Mouse (Mus musculus) midbrain, embryonic 15.5 days (tissue): ENCODE measurements around the gene 1700001J03Rik. TPM values are rescaled to one million over a fixed set of nuclear protein-coding genes. Genes with fewer than 3 reads are reported as not detected.
"Not testable (repeated sequence)": the region's sequence is repeated elsewhere in the genome, so short reads cannot be mapped to it uniquely, and the experiment has no call there.

Experiments used
- ATAC-seq: fragments of 200-750 bp; cut with Nextera tagmentation; replicated peaks from 2 replicates; pipeline ENCODE4 v1.8.0; 2017; ENCODE audit warnings: moderate TSS enrichment
- H3K27ac ChIP-seq: fragments of 300-500 bp; sonication (generic); 2 replicates; pipeline ENCODE4 v1.5.1; 2015; ENCODE audit warnings: mild to moderate bottlenecking, inconsistent platforms
- H3K27me3 ChIP-seq: fragments of 300-500 bp; sonication (generic); replicated peaks from 2 replicates; pipeline ENCODE4 v1.6.1; 2015; ENCODE audit warnings: inconsistent platforms
- H3K36me3 ChIP-seq: fragments of 300-500 bp; sonication (generic); replicated peaks from 2 replicates; pipeline ENCODE4 v1.6.1; 2015; ENCODE audit warnings: inconsistent platforms
- H3K4me1 ChIP-seq: fragments of 300-500 bp; sonication (generic); 2 replicates; pipeline ENCODE4 v1.6.1; 2015; ENCODE audit warnings: inconsistent platforms
- H3K4me2 ChIP-seq: fragments of 300-500 bp; sonication (generic); 2 replicates; pipeline ENCODE4 v1.6.1; 2015; ENCODE audit warnings: inconsistent platforms, mild to moderate bottlenecking, moderate library complexity
- H3K4me3 ChIP-seq: fragments of 300-500 bp; sonication (generic); 2 replicates; pipeline ENCODE4 v1.5.1; 2015; ENCODE audit warnings: mild to moderate bottlenecking, inconsistent platforms
- H3K9ac ChIP-seq: fragments of 300-500 bp; sonication (generic); 2 replicates; pipeline ENCODE4 v1.6.1; 2015; ENCODE audit warnings: mild to moderate bottlenecking, inconsistent platforms
- H3K9me3 ChIP-seq: fragments of 300-500 bp; sonication (generic); 2 replicates; pipeline ENCODE4 v1.6.1; 2016; ENCODE audit warnings: inconsistent platforms
- WGBS: fragments of 180-500 bp; shearing (Covaris S2); methylation state at CpG from one replicate; pipeline ENCODE4 v1.1.7; 2015; ENCODE audit warnings: mixed read lengths; 5-methylcytosine and 5-hydroxymethylcytosine counted together
- polyA plus RNA-seq: library from polyadenylated mRNA; unstranded; fragments of >200 nt; fragmentation: Nextera tagmentation; extraction: Ambion mirVana; gene quantifications from 2 replicates; pipeline ENCODE4 v1.2.1, GENCODE M21; 2015

The 1700001J03Rik gene
- 0.41 TPM in 1 of 2 replicates, not detected in the other for polyA plus RNA-seq

DNA sequence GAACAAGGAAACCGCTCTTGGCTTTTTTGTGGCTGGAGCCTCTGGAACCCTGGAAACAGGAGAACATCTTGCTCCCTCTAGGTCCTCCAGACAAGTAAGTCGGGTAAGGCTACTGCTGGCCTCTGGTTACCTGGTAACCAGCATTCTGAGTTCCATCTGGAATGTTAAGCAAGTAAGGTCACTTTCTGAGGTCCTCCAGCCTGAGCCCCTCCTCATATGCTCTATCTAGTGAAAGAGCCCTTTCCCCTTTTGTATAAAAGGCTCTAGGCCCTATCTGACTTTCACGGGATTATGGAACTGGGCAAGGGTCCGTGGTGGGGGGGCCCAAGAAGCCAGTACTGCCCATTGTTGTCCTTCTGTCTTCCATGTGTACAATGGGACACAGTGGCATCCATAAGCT is at the start of gene 1700001J03Rik:
TSS of gene 1700001J03Rik (minus strand) at position 101 of the 400 bp plus-strand sequence.
- not testable (repeated sequence) for ATAC-seq, H3K9me3 ChIP-seq, H3K27me3 ChIP-seq, H3K27ac ChIP-seq, H3K9ac ChIP-seq, H3K36me3 ChIP-seq, H3K4me2 ChIP-seq, H3K4me3 ChIP-seq, H3K4me1 ChIP-seq
- 78% methylated on average over 4 of the region's 4 CpGs for WGBS

DNA sequence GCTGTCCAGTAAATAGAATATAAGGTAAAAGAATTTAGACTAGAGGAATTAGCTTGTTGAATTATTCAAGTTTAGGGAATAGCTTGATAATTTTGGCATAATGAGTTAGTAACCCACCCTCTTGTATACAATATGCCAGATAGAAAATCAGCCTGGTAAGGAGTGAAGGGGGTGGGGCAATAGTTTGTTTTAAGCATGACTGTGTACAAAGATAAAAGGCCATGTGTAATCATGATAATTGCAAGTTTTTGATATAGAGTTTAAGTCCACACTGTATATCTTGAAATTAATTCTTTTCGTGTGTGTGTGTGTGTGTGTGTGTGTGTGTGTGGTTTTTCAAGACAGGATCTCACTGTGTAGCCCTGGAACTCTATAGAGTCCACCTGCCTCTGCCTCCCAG is 49.2 kb upstream of the 1700001J03Rik start:
- ATAC-seq = no peak
- H3K27ac ChIP-seq = no peak overlapping the region
- peaks cover 33% of the 10 kb centered on the region for H3K4me1 ChIP-seq
- H3K9me3 ChIP-seq = no peaks in the 10 kb centered on the region
- 82% methylated on average over 1 of the region's 1 CpGs for WGBS
- no peak overlapping the region; the same call in 1 of the 2 replicates for H3K4me2 ChIP-seq
- no peak overlapping the region for H3K4me3 ChIP-seq
- no peaks in the 10 kb centered on the region for H3K36me3 ChIP-seq
- H3K9ac ChIP-seq = no peak overlapping the region
- H3K27me3 ChIP-seq = no peaks in the 10 kb centered on the region

DNA sequence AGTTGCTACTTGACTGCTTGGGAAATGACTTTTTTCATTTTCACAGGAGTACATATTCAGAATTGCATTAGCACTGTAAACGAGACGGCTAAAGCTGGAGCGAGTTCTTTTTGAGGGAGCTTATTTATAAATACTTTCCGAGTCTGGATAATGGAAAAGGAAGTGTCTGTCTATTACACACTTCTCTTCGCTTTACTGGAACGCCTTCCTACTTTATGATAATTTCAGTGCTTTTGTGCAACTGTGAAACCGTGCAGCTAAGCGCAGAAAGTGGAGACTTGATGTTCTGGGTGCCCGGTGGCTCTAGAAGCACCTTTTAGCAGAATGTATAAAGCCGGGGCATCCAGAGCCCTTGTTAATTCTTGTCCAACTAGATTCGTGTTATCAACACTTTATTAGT is 47.7 kb upstream of the 1700001J03Rik start:
- Histone ChIP-seq H3K9ac (peak overlapping the region; percentile 79), H3K36me3 (no peaks in the 10 kb centered on the region), H3K4me2 (peak overlapping the region; percentile 65), H3K4me3 (peak overlapping the region; percentile 91), H3K4me1 (peaks cover 33% of the 10 kb centered on the region), H3K9me3 (no peaks in the 10 kb centered on the region), H3K27ac (no peak overlapping the region), H3K27me3 (no peaks in the 10 kb centered on the region)
- 61% methylated on average over 11 of the region's 11 CpGs for WGBS
- ATAC-seq = no peak

DNA sequence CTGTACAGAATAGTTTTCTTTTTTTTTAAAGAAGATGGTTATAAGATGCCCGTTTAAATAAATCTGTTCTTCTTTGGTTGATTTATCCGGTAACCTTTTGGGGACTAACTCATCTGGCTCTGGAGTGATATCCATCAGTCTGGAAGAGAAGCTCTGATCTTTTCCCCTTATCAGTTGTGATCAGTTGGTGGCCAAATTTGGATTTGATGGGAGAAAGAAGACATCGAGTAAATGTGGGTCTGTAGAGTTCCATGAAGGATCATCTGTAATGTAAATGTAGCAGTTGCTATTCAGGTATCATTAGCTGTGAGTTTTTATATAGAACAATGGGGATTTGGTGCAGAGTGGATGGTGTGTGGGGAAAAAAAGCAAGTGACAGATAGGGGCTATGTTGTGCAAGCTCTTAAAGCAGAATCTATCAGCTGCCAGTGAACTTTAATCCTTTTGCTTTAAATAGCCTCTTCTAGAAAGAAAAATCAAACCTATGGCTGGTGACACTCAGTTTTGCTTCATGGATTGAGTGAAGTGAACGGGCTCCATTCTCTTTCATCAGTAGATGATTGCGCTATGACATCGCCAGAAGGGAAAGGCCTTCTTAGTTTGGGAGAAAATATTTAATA is 47.1 kb upstream of the 1700001J03Rik start:
- H3K4me3 ChIP-seq = peak overlapping the region; percentile 91
- peak overlapping the region; percentile 79 for H3K9ac ChIP-seq
- no peak for ATAC-seq
- H3K4me2 ChIP-seq = peak overlapping the region; percentile 65
- peak overlapping the region; percentile 24; the same call in 1 of the 2 replicates for H3K27ac ChIP-seq
- no peaks in the 10 kb centered on the region for H3K9me3 ChIP-seq
- 25% methylated on average over 6 of the region's 6 CpGs for WGBS
- no peaks in the 10 kb centered on the region for H3K36me3 ChIP-seq
- peaks cover 32% of the 10 kb centered on the region for H3K4me1 ChIP-seq
- H3K27me3 ChIP-seq = no peaks in the 10 kb centered on the region

DNA sequence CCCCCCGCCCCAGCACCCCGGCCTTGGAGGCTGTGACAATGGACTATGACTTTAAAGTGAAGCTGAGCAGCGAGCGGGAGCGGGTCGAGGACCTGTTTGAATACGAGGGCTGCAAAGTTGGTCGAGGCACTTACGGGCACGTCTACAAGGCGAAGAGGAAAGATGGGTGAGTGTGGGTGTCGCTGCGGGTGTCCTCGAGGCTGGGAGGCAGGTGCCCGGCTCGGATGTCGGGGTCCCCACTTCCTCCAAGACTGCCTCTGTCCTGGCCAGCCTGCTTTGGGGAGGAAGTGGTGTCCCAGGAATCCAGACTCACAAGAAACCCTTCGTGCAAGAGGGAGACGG is 46.5 kb upstream of the 1700001J03Rik start:
- ATAC-seq = peak; percentile 24; the same call in 1 of the 2 replicates
- peak overlapping the region; percentile 65 for H3K4me2 ChIP-seq

DNA sequence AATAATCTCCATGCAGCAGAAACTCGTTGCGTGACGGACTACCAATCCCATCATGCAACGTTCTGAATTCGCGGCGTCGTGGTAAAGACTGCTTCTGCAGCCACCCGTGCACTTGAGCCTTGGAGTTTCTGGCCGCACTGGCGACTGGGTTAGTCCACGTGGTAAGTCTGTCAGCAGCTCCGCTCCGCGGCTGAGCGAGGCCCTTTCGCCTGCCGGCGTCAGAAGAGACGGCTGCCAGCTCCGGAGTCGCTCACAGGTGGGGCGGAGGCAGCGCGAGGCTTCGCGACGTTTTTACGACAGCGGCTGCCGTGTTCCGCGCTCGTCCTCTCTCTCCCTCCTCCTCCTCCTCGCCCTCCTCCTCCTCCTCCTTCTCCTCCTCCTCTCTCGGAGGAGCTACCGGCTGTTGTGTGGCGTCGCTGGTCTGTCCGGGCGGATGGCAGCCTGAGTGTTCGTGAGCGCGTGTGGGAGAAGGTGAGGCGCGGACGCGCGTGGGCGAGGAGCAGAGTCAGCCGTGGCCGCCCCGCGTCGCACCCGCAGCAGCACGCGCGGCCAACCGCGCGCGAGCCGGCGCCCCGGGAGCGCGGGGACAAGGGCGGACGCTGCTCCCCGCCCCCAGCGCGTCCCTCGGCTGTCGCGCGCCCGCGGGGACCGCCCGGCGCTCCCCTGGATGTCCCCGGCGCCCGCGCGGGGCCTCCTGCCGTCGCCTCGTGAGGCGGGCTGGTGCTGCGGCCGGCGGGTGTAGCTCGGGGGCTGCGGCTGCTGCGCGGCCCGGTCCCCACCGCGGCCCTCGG is 46.0 kb upstream of the 1700001J03Rik start, which contains the start of gene Cdk8:
TSS of gene Cdk8 (plus strand) at position 367 of the 791 bp plus-strand sequence.
- Histone ChIP-seq H3K9ac (peak within 1 kb of the TSS; percentile 79), H3K4me1 (peaks cover 30% of the 10 kb centered on the region), H3K27ac (peak within 1 kb of the TSS; percentile 96), H3K4me2 (peak within 1 kb of the TSS; percentile 65), H3K9me3 (no peaks in the 10 kb centered on the region), H3K4me3 (peak within 1 kb of the TSS; percentile 91), H3K36me3 (no peaks in the 10 kb centered on the region), H3K27me3 (no peaks in the 10 kb centered on the region)
- under 1% methylated on average over 81 of the region's 102 CpGs for WGBS
- ATAC-seq = peak; percentile 94

More for the DNA sequence above, 46.5 kb upstream of the 1700001J03Rik start:
- Histone ChIP-seq H3K27ac (peak overlapping the region; percentile 96), H3K9ac (peak overlapping the region; percentile 79), H3K9me3 (no peaks in the 10 kb centered on the region), H3K4me3 (peak overlapping the region; percentile 91), H3K36me3 (no peaks in the 10 kb centered on the region), H3K4me1 (peaks cover 30% of the 10 kb centered on the region), H3K27me3 (no peaks in the 10 kb centered on the region)
- WGBS = 0% methylated on average over 19 of the region's 19 CpGs

DNA sequence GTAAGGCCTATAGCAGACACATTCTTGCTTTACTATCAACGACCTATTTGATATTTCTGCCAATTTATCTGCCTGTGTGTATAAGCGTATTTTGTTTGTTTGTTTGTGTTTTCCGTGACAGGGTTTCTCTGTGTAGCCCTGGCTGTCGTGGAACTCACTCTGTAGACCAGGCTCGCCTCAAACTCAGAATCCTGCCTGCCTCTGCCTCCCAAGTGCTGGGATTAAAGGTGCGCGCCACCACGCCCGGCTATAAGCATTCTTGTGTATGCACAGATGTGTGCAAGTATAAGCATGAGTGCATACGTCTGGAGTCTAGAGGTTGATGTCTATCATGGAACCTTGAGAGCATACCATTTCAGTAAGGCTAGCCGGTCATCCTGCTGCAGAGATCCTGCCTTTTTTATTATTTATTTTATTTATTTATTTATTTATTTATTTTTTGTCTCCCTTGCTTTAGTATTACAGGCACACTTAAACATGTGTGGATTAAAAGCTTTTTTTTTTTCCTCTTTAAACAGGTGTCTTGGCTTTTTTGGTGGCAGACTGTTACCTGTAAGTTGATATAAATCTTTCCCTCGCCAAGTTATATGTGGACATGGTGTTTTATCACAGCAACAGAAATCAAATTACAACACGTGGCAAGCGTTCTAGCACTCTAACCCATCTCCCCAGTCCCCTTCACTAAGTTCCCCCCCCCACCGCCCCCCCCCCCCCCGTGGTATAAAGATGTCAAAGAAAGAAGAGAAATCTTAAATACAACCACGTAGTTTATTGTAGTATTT is 45.0 kb upstream of the 1700001J03Rik start:
- Histone ChIP-seq H3K4me2 (peak overlapping the region; percentile 65), H3K9me3 (no peaks in the 10 kb centered on the region), H3K36me3 (no peaks in the 10 kb centered on the region), H3K4me1 (peaks cover 30% of the 10 kb centered on the region), H3K4me3 (peak overlapping the region; percentile 91), H3K9ac (peak overlapping the region; percentile 79), H3K27ac (peak overlapping the region; percentile 96), H3K27me3 (no peaks in the 10 kb centered on the region)
- ATAC-seq = peak; percentile 12
- WGBS = 58% methylated on average over 17 of the region's 17 CpGs

DNA sequence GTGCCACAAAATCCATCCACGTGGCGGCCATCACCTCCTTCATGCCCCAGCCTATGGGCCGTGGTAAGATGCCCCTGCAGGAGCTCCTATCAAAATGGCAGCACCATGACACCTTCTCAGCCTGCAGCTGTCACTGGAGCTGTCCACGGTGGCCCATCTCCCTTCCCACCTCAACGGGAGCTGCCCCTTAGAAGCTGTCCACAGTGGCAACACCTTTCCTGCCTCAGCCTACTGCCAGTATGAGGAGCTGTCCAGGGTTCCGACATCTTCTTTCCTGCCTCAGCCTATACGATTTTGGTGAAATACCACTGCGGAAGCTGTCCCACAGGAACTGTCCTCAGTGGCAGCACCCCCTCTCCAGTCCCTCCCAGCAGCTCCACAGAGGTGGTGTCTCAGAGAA is 42.4 kb upstream of the 1700001J03Rik start:
- 90% methylated on average over 8 of the region's 8 CpGs for WGBS
- Histone ChIP-seq H3K9ac (no peak overlapping the region), H3K4me1 (peaks cover 12% of the 10 kb centered on the region), H3K9me3 (no peaks in the 10 kb centered on the region), H3K27ac (no peak overlapping the region), H3K36me3 (no peaks in the 10 kb centered on the region), H3K4me3 (no peak overlapping the region), H3K4me2 (no peak overlapping the region), H3K27me3 (no peaks in the 10 kb centered on the region)
- ATAC-seq = no peak

DNA sequence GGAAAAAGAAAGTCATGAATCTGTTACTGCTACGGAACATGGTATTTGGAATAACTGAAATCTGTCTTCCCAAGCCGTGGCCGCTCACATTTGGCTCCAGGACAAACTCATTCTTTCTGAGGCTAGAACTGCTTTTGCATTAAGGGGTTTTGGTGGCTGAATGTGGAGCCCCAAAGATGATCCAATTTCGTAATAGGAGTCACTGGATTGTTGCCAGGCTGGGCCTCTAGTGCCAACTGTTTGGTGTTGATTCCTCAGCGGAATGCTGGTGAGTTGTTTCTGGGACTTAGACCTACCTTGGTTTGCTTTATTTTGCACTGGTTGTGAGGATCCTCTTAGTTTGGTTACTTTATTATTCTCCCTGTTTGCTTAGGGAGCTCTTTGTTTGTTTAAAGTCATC is 38.7 kb upstream of the 1700001J03Rik start:
- WGBS = 92% methylated on average over 5 of the region's 5 CpGs
- no peak overlapping the region for H3K27ac ChIP-seq
- no peak for ATAC-seq

DNA sequence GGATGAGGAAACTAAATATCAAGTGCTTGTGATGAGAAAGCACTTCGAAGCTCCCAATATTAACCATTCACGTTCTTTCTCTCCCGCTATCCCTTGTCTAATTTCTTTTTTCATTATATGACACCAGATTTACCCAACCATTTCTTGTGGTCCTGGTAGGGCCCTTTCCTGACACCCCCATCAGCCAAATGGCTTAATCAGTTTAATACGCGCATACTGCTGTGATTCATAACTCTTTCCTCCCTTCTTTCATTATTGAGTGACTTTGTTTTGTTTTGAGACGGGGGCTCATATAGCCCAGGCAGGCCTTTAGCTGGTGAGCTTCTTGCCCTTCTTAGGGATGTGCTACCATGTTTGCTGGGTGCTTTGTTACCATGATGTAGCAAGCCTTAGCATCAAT is 36.6 kb upstream of the 1700001J03Rik start:
- H3K27me3 ChIP-seq = no peaks in the 10 kb centered on the region
- H3K27ac ChIP-seq = peak overlapping the region; percentile 98
- peaks cover 21% of the 10 kb centered on the region for H3K4me1 ChIP-seq
- H3K4me2 ChIP-seq = peak overlapping the region; percentile 66
- H3K9ac ChIP-seq = peak overlapping the region; percentile 85
- peaks cover 13% of the 10 kb centered on the region; the same call in 1 of the 2 replicates for H3K36me3 ChIP-seq
- ATAC-seq = no peak
- 24% methylated on average over 6 of the region's 6 CpGs for WGBS
- H3K4me3 ChIP-seq = peak overlapping the region; percentile 88
- H3K9me3 ChIP-seq = no peaks in the 10 kb centered on the region

More for the DNA sequence above, 38.7 kb upstream of the 1700001J03Rik start:
- Histone ChIP-seq H3K4me1 (peaks cover 21% of the 10 kb centered on the region), H3K27me3 (no peaks in the 10 kb centered on the region), H3K4me2 (no peak overlapping the region), H3K4me3 (no peak overlapping the region), H3K9ac (no peak overlapping the region), H3K36me3 (no peaks in the 10 kb centered on the region), H3K9me3 (no peaks in the 10 kb centered on the region)

DNA sequence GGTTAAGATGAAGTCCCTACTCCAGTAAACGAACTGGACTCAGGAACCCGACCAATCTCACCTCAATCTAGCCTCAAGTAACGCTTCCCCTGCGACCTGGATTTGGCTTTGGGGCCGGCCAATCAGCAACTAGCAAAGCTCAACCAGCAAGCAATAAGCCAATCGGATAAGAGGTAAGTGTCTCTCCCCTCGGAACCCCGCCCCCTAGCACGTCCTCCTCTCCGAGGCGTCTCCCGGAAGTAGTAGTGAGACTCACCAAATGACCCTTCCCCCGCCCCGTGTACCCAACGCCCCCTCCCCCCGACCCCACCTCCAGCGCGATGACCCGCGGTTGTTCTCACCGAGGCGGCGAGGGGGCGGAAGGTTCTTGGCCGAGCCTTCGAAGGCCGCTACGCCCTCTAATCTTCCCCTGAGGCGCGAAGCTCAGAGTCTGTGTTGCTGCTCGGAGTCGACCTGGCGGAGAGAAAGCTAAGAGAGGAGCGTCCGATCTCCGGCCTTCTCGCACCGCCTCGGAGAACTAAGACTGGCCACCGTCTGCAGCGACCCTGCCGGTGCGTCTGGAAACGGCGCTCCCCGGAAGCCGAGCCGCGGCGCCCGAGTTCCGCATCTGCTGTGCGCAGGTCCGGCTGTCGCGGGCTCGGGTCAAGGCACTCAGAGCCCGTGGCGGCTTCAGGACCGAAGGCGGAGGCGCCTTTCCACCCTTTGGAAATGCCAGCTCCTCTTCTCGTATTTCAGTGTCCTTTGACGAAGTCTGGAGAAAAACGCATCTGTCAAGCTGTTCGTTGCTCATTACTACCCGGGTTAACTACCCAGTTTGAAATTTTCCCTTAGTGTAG is 36.0 kb upstream of the 1700001J03Rik start, which contains the start of gene Rnf6:
TSS of gene Rnf6 (minus strand) at position 677 of the 836 bp plus-strand sequence.
- Histone ChIP-seq H3K27me3 (no peaks in the 10 kb centered on the region), H3K27ac (peak within 1 kb of the TSS; percentile 98), H3K9me3 (no peaks in the 10 kb centered on the region), H3K4me3 (peak within 1 kb of the TSS; percentile 88), H3K4me2 (peak within 1 kb of the TSS; percentile 66), H3K36me3 (peaks cover 14% of the 10 kb centered on the region), H3K4me1 (peaks cover 21% of the 10 kb centered on the region), H3K9ac (peak within 1 kb of the TSS; percentile 85)
- WGBS = under 1% methylated on average over 66 of the region's 67 CpGs
- ATAC-seq = peak; percentile 99
